Mouse (Mus musculus): ENCODE measurements around the gene Tent4b.
"Not testable (repeated sequence)": the region's sequence is repeated elsewhere in the genome, so short reads cannot be mapped to it uniquely, and the experiment has no call there.

The Tent4b gene

GRCm38 (mm10) chr8:88198945-88199571 is at the start of gene Tent4b:
TSS of gene Tent4b (plus strand) at chr8:88199213.
- peak; percentile 85 for DNase-seq (ENCODE audit: low read depth, low spot score)

GRCm38 (mm10) chr8:88150910-88151371 is 48.1 kb upstream of the Tent4b start:
- DNase-seq (ENCODE audit: low read depth, low spot score) = no peak

- DNase-seq (ENCODE audit: low read depth, low spot score) = no peak
These were observed 38.6 kb upstream of the Tent4b start for GRCm38 (mm10) chr8:88160237-88160995.

- peak; percentile 45 for DNase-seq (ENCODE audit: low read depth, low spot score)
These were observed 37.6 kb upstream of the Tent4b start for GRCm38 (mm10) chr8:88161439-88161838.

- DNase-seq (ENCODE audit: low read depth, low spot score) = no peak
These were observed 23.7 kb upstream of the Tent4b start for GRCm38 (mm10) chr8:88175264-88175663.

GRCm38 (mm10) chr8:88177291-88177690 is 21.7 kb upstream of the Tent4b start:
- no peak for DNase-seq (ENCODE audit: low read depth, low spot score)

- no peak for DNase-seq (ENCODE audit: low read depth, low spot score)
These were observed 15.9 kb upstream of the Tent4b start for GRCm38 (mm10) chr8:88183121-88183520.

GRCm38 (mm10) chr8:88184914-88185313 is 14.1 kb upstream of the Tent4b start:
- no peak for DNase-seq (ENCODE audit: low read depth, low spot score)

- DNase-seq (ENCODE audit: low read depth, low spot score) = no peak
These were observed 13.3 kb upstream of the Tent4b start for GRCm38 (mm10) chr8:88185716-88186115.

- no peak for DNase-seq (ENCODE audit: low read depth, low spot score)
These were observed 1.7 kb upstream of the Tent4b start for GRCm38 (mm10) chr8:88197328-88197727.

GRCm38 (mm10) chr8:88198551-88198944 is 465 bp upstream of the Tent4b start:
- no peak for DNase-seq (ENCODE audit: low read depth, low spot score)

- DNase-seq (ENCODE audit: low read depth, low spot score) = peak; percentile 13
These were observed 938 bp downstream of the Tent4b start for GRCm38 (mm10) chr8:88199700-88200601.

GRCm38 (mm10) chr8:88200724-88201495 is 1.9 kb downstream of the Tent4b start:
- no peak for DNase-seq (ENCODE audit: low read depth, low spot score)

GRCm38 (mm10) chr8:88201641-88202040 is 2.6 kb downstream of the Tent4b start:
- DNase-seq (ENCODE audit: low read depth, low spot score) = no peak

GRCm38 (mm10) chr8:88206016-88206415 is 7.0 kb downstream of the Tent4b start:
- no peak for DNase-seq (ENCODE audit: low read depth, low spot score)

- no peak for DNase-seq (ENCODE audit: low read depth, low spot score)
These were observed 8.3 kb downstream of the Tent4b start for GRCm38 (mm10) chr8:88207121-88207821.

GRCm38 (mm10) chr8:88209930-88210827 is 11.2 kb downstream of the Tent4b start:
- not testable (repeated sequence) for DNase-seq (ENCODE audit: low read depth, low spot score)

GRCm38 (mm10) chr8:88221353-88221752 is 22.3 kb downstream of the Tent4b start:
- no peak for DNase-seq (ENCODE audit: low read depth, low spot score)

GRCm38 (mm10) chr8:88225358-88225757 is 26.3 kb downstream of the Tent4b start:
- DNase-seq (ENCODE audit: low read depth, low spot score) = no peak

- no peak for DNase-seq (ENCODE audit: low read depth, low spot score)
These were observed 28.8 kb downstream of the Tent4b start for GRCm38 (mm10) chr8:88227851-88228250.
